Mouse (Mus musculus): Measurements from ENCODE around the gene Fbxl7. TPM values are rescaled to one million over a fixed set of nuclear protein-coding genes. Genes with fewer than 3 reads are reported as not detected.

Gene Fbxl7
- polyA plus RNA-seq, 1 experiment from 2014 or later = 11.3 TPM

DNA sequence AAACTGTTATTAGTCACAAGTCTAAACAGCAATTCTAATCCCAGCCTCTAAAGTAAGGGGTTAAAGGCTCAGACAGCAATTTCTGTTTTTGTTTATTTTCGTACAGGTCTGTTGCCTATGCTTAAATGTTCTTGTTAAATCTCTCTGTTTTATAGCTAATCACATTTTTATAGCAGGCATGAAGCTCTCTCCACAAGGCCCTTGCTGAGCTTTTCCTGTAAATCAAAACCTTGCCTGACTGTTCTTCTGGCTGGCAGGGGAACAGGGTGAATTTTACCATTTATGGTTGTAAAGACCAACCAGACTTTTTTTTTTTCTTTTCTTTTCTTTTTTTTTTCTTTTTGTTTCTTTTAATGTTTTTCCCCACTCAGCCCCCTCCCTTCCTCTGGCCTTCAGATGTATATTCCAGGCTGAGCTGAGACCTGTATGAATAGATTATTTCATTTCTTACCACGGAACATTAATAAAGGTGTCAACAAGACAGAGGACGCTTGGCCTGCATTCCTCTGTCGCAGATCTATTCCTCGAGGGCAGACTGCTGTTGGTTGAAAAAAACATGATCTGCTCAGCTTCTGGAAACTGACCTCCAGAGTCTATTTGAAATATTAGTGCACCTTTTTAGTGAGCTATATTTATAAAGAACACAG lies 176.9 kb downstream of the Fbxl7 start:
- 25% methylated on average over 5 of the region's 5 CpGs for WGBS
- no peaks in the 10 kb centered on the region for H3K9me3 ChIP-seq
- H3K27ac ChIP-seq = no peak overlapping the region
- no peak overlapping the region for H3K4me3 ChIP-seq (replicated peaks)
- ATAC-seq = no peak
- no peak overlapping the region for H3K9ac ChIP-seq
- no peak overlapping the region for H3K4me2 ChIP-seq (replicated peaks)
- peaks cover 7% of the 10 kb centered on the region for H3K4me1 ChIP-seq (replicated peaks)
- H3K27me3 ChIP-seq (replicated peaks) = no peaks in the 10 kb centered on the region
- no peaks in the 10 kb centered on the region for H3K36me3 ChIP-seq

DNA sequence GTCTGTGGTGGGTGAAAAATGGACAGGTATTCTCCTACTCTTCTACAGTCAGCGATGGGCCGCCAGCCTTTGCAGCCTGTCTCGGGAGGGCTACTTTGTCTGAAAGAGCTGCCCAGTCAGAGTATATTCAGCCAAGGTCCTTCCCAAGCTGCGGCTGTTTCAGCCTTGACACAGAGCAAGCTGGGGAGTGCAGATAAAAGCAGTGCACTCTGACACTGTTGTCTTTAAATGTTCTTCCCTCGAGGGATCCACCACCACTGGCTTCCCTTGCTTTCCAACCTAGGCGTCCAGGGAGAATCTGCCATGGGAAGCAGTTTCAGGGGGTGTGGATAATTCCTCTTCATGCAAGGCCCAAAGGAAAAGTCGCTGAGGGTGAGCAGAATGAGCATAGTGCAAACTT lies 177.4 kb downstream of the Fbxl7 start:
- Histone ChIP-seq H3K9ac (no peak overlapping the region), H3K4me3 (replicated peaks) (no peak overlapping the region), H3K4me2 (replicated peaks) (no peak overlapping the region), H3K4me1 (replicated peaks) (peaks cover 7% of the 10 kb centered on the region), H3K27ac (peak overlapping the region; percentile 13; the same call in 1 of the 2 replicates), H3K9me3 (no peaks in the 10 kb centered on the region), H3K36me3 (no peaks in the 10 kb centered on the region), H3K27me3 (replicated peaks) (no peaks in the 10 kb centered on the region)
- 37% methylated on average over 7 of the region's 7 CpGs for WGBS
- no peak for ATAC-seq

DNA sequence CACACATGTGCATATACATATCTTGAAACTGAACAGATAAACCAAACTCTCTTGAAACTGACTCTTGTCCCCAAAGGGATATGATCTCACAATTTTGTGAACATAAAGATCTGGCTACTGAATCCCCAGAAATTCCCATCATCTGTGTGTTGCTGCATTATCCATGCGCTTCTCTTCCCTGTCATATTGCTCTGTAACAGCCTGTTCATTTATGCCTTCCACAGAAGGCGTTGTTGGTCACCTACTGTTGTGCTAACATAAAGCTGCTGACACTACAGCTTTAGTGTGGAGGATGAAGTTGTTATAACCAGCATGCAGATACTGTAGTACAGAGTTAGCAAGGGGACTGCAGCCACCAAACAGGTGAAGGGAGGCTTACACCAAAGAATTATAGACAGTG lies 179.2 kb downstream of the Fbxl7 start:
- Histone ChIP-seq H3K9ac (no peak overlapping the region), H3K4me1 (replicated peaks) (peaks cover 7% of the 10 kb centered on the region)
- no peak for ATAC-seq

DNA sequence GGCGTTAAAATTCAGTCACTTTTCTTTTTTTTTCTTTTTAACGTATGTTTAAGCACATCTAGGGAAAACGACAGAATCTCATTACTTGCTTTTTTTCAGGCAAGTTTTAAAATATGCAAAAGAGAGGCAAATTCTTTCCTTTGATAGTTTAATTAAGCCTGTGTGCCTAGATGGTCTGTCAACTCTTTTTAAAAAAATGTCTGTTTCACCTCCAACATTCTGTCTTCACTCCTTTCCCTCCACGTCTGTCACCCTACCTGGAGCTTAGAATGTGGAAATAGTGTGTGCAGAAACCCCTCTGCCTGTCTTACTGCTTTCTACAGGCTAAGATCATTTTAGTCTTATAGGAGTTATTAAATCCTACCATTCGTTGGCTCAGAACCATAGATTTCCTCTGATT lies 179.7 kb downstream of the Fbxl7 start:
- no peaks in the 10 kb centered on the region for H3K9me3 ChIP-seq
- ATAC-seq = no peak
- no peak overlapping the region for H3K4me2 ChIP-seq (replicated peaks)
- 68% methylated on average over 5 of the region's 5 CpGs for WGBS
- H3K36me3 ChIP-seq = no peaks in the 10 kb centered on the region
- H3K27me3 ChIP-seq (replicated peaks) = no peaks in the 10 kb centered on the region
- no peak overlapping the region for H3K9ac ChIP-seq
- H3K4me3 ChIP-seq (replicated peaks) = no peak overlapping the region
- peaks cover 7% of the 10 kb centered on the region for H3K4me1 ChIP-seq (replicated peaks)
- no peak overlapping the region for H3K27ac ChIP-seq

More for the DNA sequence above, 179.2 kb downstream of the Fbxl7 start:
- WGBS = 90% methylated on average over 2 of the region's 2 CpGs
- H3K9me3 ChIP-seq = no peaks in the 10 kb centered on the region
- H3K27me3 ChIP-seq (replicated peaks) = no peaks in the 10 kb centered on the region
- no peak overlapping the region for H3K27ac ChIP-seq
- no peak overlapping the region for H3K4me3 ChIP-seq (replicated peaks)
- no peak overlapping the region for H3K4me2 ChIP-seq (replicated peaks)
- no peaks in the 10 kb centered on the region for H3K36me3 ChIP-seq

DNA sequence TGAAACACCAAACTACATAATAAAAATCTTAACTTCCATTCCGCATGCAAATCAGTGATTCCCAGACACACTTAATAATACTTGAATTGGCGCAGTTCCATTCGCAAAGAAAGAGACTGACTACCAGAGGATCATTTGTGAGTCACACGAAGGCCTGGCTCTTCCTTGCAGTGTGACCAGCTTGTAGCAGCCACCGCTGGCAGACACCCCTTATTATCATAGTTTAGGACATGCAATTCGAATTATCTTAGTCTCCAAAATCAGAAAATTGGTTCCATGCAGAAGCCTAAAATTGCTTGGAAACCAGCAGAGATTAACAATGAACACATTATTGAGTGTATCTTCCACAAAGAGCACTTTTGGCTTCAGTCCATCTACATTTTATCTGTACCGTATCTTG lies 183.1 kb downstream of the Fbxl7 start:
- no peaks in the 10 kb centered on the region for H3K9me3 ChIP-seq
- WGBS = 69% methylated on average over 7 of the region's 7 CpGs

DNA sequence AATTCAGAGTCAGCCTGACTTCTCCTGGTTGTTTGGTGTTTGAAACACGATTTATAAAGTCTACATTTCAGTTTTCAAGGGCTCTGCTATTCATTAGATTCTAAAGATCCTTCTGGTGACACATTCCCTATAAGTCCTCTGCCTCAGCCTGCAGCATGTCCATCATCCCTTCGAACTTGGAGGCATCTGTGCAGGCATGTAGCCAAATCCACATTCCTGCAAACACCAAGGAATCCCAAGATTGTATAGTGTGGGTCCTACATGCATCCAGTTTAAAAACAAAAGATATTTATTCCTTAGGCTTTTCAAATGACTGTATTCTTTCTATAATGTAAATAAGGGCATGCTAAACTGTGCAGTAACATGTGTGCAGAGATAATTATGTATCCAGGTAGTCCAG lies 190.4 kb downstream of the Fbxl7 start:
- Histone ChIP-seq H3K27me3 (replicated peaks) (no peaks in the 10 kb centered on the region), H3K9ac (no peak overlapping the region), H3K27ac (no peak overlapping the region), H3K36me3 (no peaks in the 10 kb centered on the region), H3K4me1 (replicated peaks) (no peaks in the 10 kb centered on the region), H3K4me3 (replicated peaks) (no peak overlapping the region), H3K9me3 (no peaks in the 10 kb centered on the region), H3K4me2 (replicated peaks) (no peak overlapping the region)
- WGBS = 48% methylated on average over 2 of the region's 2 CpGs
- ATAC-seq = no peak

More for the DNA sequence above, 183.1 kb downstream of the Fbxl7 start:
- Histone ChIP-seq H3K4me2 (replicated peaks) (no peak overlapping the region), H3K27me3 (replicated peaks) (no peaks in the 10 kb centered on the region), H3K4me3 (replicated peaks) (no peak overlapping the region), H3K27ac (no peak overlapping the region), H3K4me1 (replicated peaks) (peaks cover 4% of the 10 kb centered on the region; the same call in 1 of the 2 replicates), H3K36me3 (no peaks in the 10 kb centered on the region), H3K9ac (no peak overlapping the region)
- ATAC-seq = no peak

DNA sequence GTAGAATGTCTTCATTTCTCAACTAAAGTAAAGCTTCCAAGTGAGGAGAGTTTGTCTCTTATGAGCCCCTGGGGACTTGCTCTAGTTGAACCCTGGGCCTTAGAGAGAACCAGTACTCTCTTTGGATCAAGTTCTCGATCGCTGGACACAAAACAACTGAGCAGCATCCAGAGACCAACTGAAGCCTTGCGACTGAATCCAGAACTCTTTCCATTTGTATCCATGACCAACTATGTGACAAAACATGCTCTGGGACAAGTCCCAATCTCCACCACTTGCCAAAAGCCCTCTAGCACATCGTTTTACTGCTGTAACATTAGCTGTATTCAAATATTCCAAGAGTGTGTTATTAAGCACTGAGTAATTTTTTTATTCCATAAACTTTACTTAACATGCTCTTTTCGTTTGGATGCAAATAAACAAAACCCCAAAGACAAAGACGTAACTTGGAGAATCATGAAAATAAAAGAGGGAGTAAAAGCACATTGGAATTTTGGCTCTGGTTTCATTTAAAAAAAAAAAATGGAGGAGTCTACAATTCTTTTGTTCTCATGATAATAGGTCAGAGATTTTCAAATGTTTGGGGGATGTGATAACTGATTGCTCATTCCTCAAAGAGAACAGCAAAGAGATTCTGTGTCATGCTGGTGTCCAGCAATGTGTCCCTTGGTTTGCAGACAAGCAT lies 192.1 kb downstream of the Fbxl7 start:
- Histone ChIP-seq H3K27ac (no peak overlapping the region), H3K9me3 (no peaks in the 10 kb centered on the region), H3K27me3 (replicated peaks) (no peaks in the 10 kb centered on the region), H3K4me3 (replicated peaks) (no peak overlapping the region), H3K4me2 (replicated peaks) (no peak overlapping the region), H3K4me1 (replicated peaks) (no peaks in the 10 kb centered on the region), H3K9ac (no peak overlapping the region), H3K36me3 (no peaks in the 10 kb centered on the region)
- 74% methylated on average over 6 of the region's 6 CpGs for WGBS
- ATAC-seq = no peak

DNA sequence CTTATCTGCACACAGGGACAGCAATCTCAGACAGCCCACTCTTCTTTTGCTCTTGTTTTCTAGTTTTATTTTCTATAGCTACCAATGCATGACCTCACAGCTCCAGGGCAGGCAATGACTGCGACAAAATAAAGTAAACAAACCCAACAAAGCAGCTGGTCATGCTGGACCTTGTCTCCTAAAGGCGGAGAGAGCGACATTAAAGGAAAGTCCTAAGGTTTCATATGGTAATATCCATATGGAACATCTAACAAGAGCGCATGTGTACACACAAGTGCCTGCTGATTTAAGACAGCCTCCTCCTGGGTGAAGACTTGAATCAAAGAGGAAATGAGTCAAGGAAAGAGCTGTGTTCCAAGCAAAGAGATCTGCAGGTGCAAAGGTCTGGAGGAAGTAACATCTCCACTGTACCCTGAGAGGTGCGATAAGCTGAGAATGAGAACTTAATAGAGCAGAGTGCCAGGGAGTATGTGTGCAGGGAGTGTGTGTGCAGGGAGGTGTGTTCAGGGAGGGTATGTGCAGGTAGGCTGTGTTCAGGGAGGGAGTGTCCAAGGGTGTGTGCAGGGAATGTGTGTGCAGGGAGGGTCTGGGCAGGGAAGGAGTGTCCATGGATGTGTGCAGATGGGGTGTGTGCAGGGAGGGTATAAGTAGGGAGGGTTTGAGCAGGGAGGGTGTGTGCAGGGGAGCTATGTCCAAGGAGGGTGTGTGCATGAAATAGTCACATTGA lies 193.3 kb downstream of the Fbxl7 start:
- Histone ChIP-seq H3K27me3 (replicated peaks) (no peaks in the 10 kb centered on the region), H3K4me3 (replicated peaks) (no peak overlapping the region), H3K9me3 (no peaks in the 10 kb centered on the region), H3K27ac (no peak overlapping the region), H3K36me3 (no peaks in the 10 kb centered on the region), H3K4me1 (replicated peaks) (no peaks in the 10 kb centered on the region), H3K4me2 (replicated peaks) (no peak overlapping the region), H3K9ac (no peak overlapping the region)
- WGBS = 51% methylated on average over 5 of the region's 5 CpGs
- ATAC-seq = peak; percentile 92

DNA sequence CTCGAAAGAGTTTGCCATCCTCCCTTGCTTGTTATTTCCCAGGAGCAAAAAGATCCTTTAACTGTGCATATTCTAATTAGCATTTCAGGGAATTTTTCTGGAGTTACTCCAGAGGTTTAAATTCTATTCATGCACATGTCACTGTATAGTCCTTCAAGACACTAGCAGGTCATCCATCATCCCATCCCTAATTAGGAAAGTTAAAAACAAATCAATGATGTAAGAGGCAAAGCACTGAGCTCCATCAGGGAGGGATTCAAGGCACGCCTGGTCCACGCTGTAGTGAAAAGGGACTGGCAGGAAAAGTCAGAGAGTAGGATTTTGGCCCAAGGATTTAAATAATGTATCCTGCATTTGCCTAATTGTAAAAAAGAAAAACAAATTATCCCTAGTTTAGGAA lies 202.3 kb downstream of the Fbxl7 start:
- Histone ChIP-seq H3K27ac (no peak overlapping the region), H3K27me3 (replicated peaks) (no peaks in the 10 kb centered on the region), H3K9me3 (no peaks in the 10 kb centered on the region), H3K9ac (no peak overlapping the region), H3K4me1 (replicated peaks) (no peaks in the 10 kb centered on the region), H3K4me2 (replicated peaks) (no peak overlapping the region), H3K36me3 (no peaks in the 10 kb centered on the region), H3K4me3 (replicated peaks) (no peak overlapping the region)
- 63% methylated on average over 3 of the region's 3 CpGs for WGBS
- no peak for ATAC-seq

DNA sequence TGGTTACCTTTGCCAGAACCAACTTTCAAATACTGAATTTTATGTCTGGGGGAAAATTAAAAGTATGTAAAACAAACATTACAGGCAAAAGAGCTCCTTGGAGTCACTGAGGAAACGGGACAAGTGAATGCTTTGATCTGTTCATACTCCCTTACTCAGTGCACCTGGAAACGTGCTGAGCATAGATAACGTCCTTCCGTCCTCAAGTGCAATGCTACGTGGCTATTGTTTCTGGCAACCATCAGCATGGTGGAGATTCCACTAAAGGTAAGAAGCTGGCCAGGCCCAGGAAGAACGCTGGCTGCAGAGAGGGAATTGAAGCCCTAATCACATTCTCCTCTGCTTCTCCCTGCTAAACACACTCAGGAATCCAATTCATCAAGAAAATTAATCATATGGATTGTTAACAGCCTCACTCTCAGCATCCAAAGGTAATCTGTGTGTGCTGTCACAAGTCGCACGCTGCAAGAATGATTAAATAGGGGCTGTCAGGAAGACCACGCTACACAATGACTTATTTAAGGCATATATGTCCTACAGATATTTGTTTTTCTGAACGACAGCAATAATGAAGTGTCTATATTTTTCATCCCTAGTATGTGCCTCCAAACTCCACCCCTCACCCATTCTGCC lies 206.8 kb downstream of the Fbxl7 start:
- ATAC-seq = no peak
- Histone ChIP-seq H3K27ac (no peak overlapping the region), H3K36me3 (no peaks in the 10 kb centered on the region), H3K4me1 (replicated peaks) (no peaks in the 10 kb centered on the region), H3K4me2 (replicated peaks) (no peak overlapping the region), H3K27me3 (replicated peaks) (no peaks in the 10 kb centered on the region), H3K9ac (no peak overlapping the region), H3K4me3 (replicated peaks) (no peak overlapping the region), H3K9me3 (no peaks in the 10 kb centered on the region)
- 60% methylated on average over 10 of the region's 10 CpGs for WGBS

DNA sequence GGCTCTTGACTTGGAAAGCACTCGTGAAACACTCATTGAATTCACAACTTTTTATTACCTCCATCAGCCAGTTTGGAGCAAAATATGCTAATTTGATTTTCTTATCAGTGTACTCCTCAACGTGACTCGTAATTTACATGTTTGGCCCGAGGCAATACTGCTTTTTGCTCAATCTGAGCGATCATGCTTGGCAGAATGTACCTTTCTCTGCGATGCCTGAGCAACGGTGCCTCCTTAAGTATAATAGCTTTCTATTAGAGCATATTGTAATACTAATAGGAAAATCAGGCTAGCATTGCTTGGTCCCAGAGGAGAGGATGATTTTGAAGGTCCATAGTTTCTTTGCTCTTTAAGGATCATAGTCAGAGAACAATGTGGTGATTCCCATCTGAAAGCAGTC lies 207.7 kb downstream of the Fbxl7 start:
- H3K27ac ChIP-seq = no peak overlapping the region

DNA sequence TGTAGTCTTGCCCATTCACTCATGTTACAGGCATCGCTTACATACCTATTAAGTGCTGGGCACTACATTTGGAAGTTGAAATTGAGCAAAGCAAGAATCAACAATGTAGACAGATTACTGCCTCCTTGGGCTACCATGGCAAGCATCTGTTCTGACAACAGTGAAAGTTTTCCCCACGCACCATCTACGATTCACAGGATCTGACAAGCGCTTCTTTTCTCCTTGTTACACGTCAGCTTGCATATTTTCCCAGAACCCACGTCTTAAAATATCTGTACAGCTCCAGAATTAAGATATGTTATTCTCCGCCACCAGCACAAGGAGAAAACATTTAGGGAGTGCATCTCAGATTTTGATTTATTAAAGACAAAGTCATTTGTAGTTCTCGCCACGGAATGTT lies 213.1 kb downstream of the Fbxl7 start:
- Histone ChIP-seq H3K27ac (no peak overlapping the region), H3K4me1 (replicated peaks) (no peaks in the 10 kb centered on the region), H3K4me2 (replicated peaks) (no peak overlapping the region), H3K9ac (no peak overlapping the region), H3K9me3 (no peaks in the 10 kb centered on the region), H3K27me3 (replicated peaks) (no peaks in the 10 kb centered on the region), H3K4me3 (replicated peaks) (no peak overlapping the region), H3K36me3 (no peaks in the 10 kb centered on the region)
- no peak for ATAC-seq
- 58% methylated on average over 9 of the region's 9 CpGs for WGBS

More for the DNA sequence above, 207.7 kb downstream of the Fbxl7 start:
- ATAC-seq = no peak
- Histone ChIP-seq H3K9me3 (no peaks in the 10 kb centered on the region), H3K4me2 (replicated peaks) (no peak overlapping the region), H3K9ac (no peak overlapping the region), H3K36me3 (no peaks in the 10 kb centered on the region), H3K4me3 (replicated peaks) (no peak overlapping the region), H3K27me3 (replicated peaks) (no peaks in the 10 kb centered on the region), H3K4me1 (replicated peaks) (no peaks in the 10 kb centered on the region)
- WGBS = 77% methylated on average over 7 of the region's 7 CpGs
